Mouse (Mus musculus): ENCODE results near the gene Vmn1r39.
"Not testable (repeated sequence)": the region's sequence is repeated elsewhere in the genome, so short reads cannot be mapped to it uniquely, and the experiment has no call there.

Gene Vmn1r39

GRCm38 (mm10) chr6:66810509-66810908 lies at the start of gene Vmn1r39:
Vmn1r39 (minus strand) TSS chr6:66810609.
- no peak for DNase-seq (ENCODE audit: low read depth, low spot score)

GRCm38 (mm10) chr6:66859391-66859790 lies 49.0 kb upstream of the Vmn1r39 start:
- no peak for DNase-seq (ENCODE audit: low read depth, low spot score)

- no peak for DNase-seq (ENCODE audit: low read depth, low spot score)
Observed at GRCm38 (mm10) chr6:66858356-66858755, 47.9 kb upstream of the Vmn1r39 start.

GRCm38 (mm10) chr6:66856236-66856635 lies 45.8 kb upstream of the Vmn1r39 start:
- no peak for DNase-seq (ENCODE audit: low read depth, low spot score)

- no peak for DNase-seq (ENCODE audit: low read depth, low spot score)
Observed at GRCm38 (mm10) chr6:66848936-66849335, 38.5 kb upstream of the Vmn1r39 start.

- DNase-seq (ENCODE audit: low read depth, low spot score) = peak; percentile 56
Observed at GRCm38 (mm10) chr6:66840631-66841030, 30.2 kb upstream of the Vmn1r39 start.

- DNase-seq (ENCODE audit: low read depth, low spot score) = peak; percentile 20
Observed at GRCm38 (mm10) chr6:66836932-66837331, 26.5 kb upstream of the Vmn1r39 start.

- no peak for DNase-seq (ENCODE audit: low read depth, low spot score)
Observed at GRCm38 (mm10) chr6:66806311-66806710, 4.1 kb downstream of the Vmn1r39 start.

GRCm38 (mm10) chr6:66805713-66806112 lies 4.7 kb downstream of the Vmn1r39 start:
- no peak for DNase-seq (ENCODE audit: low read depth, low spot score)

GRCm38 (mm10) chr6:66782527-66782926 lies 27.9 kb downstream of the Vmn1r39 start, which contains the start of gene Vmn1r38:
Vmn1r38 (minus strand) TSS chr6:66782627.
- DNase-seq (ENCODE audit: low read depth, low spot score) = not testable (repeated sequence)
